Mouse (Mus musculus) CD8-positive naive resting alpha-beta T cell, adult 2 months (primary cell): ENCODE data around the gene Coro1c.
A peak's percentile ranks its signal among the peaks of the same experiment; 100 is the strongest.

Experiments
- DNase-seq, 2 experiments: peaks; one replicate each; pipeline ENCODE4 v3.0.0; 2022; ENCODE audit warnings: low read depth in 2 of 2, low spot score in 2 of 2

Gene Coro1c

DNA sequence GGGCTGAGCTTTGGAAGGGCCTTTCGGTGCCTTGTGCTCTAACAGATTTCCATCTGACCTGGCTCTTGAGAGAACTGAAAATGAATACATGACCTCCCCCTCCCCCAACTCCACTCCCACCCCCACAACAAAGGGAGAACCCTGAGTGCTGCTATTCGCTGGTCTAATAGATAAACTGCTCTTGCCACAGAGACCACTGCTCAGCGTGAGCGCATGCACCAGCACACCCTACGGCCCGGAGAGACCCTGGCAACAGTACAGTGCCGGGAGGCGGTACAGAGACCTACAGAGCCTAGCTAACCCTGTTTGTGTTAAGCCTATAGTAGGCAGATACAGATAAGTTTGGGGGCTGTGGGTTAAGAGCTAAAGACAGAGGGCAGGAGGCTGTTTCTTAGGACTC is 22.9 kb downstream of the Coro1c start:
- DNase-seq, result no peak

DNA sequence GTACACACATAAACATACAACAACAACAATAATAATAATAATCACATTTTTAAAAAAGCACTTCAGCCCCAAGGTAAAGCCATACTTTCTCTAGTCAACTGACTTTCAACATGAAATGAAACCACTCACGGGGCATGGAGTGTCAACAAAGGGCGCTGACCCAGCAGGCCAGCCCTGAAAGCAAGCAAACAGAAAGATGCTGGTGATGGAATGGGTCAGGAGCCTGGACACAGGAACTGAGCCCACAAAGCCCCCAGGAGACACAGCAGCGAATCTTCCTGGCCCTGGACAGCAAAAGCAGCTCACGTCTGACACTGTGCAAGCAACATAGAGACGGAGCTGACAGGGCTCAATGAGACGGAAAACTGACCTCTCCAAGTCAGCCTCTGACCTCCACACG is 23.8 kb downstream of the Coro1c start:
- DNase-seq, result no peak

DNA sequence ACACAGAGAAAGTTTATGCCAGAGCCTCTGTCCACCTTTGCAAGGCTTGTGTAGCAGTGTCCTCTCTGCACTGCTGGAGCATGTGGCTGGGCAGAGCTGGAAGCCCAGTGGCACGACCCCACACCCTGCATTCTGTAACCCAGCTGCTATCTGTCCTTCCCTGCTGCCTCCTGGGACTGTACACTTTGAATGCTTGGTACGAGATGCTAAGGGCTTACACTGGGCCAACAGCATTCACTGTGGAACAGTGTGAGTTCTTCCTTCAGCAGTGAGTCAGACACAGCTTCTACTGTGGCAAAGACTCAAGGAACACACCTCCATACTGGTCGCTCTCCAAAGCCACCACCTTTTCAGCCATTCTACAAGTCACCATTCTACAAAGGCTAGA is 25.2 kb downstream of the Coro1c start:
- DNase-seq, result no peak

DNA sequence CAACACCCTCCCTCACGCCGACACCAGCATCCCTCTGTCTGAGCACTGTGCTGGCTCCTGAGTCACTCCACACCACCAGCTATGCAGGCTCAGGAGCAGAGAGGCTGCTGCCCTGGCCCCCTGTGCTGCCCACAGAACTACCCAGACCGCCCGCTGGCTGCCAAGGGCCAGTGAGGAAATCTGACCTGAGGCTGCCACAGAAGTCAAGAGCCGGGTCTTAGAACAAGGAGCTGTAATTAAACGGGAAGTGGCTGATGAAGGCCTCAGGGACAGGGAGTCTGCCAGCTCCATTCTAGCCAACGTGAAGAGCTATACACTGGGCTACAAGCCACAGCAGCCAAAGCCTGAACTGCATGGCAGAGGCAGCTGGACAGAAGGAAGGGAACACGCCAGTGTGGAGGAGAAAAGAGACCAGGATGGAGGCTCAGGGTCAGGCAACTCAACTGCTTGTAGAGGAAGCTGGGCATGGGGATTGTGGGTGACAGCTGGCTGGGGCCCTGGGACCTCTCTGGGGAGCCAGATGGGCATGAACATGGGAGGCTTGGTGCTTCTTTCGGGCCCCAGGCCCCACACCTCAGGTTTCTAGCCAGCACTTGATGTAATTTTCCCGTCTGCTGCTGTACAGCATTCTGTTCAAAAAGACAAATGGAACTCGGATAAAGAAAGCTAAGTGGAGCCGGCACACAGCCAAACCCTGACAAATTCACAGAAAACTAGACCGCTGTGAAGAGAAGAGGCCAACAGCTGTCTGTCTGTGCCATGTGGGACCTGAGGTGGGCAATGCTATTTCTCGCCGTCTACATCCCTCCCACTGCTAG is 25.8 kb downstream of the Coro1c start:
- DNase-seq, result no peak

DNA sequence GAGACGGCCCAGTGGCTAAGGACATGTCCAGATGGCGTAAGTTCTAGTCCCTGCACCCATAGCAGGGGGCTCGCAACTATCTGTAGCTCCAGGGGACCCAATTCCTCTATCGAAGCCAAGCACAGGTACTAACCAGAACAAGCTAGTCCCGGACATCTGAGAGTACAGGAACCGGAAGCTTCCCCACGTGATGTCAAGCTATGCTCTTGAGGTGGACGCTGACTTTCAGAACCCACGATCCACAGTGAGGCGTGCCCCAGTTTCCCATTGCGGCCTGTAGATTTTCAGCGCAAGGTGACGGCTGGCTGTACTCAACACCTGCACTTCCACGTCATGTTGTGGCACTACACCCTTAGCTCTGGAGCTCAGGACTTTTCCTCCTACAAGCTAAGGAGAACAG is 27.4 kb downstream of the Coro1c start:
- no peak for DNase-seq

DNA sequence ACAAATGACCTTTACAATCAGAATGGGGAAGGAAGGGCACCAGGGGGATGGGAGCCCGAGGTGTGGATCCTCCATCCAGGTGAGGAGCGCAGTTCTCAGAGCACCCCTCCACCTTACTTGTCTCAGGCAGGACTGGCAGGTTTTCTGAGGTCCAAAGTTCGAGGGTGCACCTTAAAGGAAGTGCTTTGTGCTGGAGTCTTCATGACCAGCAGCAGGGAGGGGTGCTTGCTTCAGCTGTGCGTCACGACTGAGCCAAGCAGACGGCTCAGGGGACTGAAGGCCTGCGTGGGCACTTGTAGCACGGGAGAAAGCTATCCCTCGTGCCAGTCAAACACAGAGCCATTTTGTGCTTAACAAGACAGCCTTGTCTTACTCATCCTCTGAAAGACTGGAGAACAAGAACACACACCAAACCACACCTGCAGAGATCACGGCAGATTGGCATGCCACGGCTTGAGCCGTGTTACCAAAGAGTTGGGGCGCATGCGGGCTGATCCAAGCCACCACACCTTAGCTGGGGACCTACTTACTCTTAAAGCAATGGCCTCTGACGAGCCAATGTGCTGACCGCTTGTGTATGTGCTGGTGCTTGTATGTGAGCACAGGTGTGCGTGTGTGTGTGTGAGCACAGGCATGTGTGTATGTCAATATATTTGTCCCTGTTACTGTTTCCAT is 29.5 kb downstream of the Coro1c start:
- no peak for DNase-seq

DNA sequence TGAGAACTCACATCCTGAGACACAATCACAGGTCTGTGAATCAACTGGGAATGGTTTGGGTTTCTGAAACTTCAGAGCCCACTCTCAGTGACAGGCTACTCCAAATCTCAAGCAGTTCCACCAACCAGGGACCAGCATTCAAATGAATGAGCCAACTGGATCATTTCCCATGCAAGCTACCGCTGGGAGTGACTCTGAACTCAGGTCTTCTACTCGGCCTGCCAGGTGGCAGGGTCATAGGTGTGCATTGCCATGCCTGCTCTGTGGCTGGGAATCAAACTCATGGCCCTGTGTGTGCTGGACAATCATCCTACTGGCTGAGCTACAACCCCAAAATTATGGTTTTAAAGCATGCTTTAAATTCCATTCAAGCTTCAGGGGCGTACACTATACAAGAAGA is 31.0 kb downstream of the Coro1c start:
- no peak for DNase-seq

DNA sequence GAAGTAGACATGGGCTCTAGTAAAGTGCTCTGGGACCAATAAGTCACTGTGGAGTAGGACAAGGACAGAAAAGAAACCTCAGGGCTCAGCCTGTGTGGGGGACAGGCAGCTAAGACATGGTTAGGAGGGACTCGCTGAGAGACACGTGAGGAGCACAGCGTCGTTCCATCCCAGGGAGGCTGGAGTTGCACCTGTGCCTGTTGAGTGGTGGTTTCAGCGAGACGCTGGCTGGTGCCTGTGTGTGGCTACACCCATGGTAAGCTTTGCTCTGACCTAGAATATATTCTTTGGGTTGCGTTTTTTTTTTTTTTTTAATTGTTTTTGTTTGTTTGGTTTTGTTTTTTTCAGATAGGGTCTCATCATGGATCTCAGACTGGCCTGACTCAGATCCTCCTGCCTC is 32.4 kb downstream of the Coro1c start:
- DNase-seq, result no peak

DNA sequence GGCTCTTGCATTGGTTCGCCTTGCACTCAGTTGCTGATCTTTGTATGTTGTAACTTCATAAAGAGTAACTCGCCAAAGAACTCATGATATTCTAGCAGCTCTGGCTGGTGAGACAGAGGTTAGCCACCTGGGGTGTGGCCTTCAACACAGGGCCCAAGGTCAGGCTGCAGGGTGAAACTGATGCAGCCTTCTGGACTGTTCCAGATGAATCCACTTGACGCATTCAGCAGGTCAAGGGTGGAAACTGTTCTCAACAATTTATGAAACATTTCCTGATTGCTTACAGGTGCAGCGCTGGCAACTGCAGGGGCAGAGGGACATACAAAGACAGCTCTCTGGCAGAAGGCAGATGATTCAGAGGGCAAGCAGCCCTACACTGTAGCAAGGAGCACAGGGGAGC is 32.9 kb downstream of the Coro1c start:
- no peak for DNase-seq

DNA sequence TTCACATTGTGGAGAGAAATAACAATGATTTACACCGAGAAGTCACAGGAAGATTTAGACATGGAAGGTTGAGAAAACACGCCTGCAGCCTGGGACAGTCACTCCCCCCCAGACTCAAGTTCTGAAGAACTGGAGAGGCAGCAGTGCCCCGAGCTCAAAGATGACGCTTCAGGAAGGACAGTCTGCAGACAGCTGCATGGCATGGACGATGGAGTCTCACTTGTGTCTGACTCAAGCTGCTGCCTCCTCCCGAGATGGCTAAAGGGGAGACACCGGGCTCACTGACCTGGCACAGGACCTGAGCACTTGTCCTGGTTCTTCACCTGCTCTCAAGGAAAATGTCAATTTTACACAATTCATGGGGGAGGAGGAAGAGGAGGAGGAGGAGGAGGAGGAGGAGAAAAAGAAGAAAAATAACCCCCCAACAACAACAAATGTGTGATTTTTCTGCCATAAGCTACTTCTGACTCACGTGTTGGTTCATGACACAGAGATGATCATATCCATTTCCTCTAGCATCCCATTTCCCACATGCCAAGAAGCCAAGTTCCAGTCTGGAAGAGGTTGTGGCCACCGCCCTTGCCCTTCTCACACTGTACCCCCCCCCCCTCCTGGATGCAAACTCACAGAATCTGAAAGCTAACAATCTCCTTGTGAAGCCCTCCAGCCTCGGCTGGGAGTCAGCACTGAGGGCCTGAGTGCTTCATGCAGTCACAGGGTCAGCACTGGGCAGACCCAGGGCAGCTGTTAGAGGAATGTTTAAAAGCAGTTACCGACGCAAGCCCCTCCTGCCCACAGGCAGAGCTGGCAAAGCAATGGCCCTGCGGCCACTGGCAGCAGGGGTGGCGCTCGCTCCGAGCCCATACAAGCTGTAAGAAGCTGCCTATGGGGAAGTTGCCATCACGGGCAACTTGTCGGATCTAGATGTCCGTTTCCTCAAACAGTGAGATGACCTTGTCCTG is 34.2 kb downstream of the Coro1c start:
- DNase-seq, result no peak

DNA sequence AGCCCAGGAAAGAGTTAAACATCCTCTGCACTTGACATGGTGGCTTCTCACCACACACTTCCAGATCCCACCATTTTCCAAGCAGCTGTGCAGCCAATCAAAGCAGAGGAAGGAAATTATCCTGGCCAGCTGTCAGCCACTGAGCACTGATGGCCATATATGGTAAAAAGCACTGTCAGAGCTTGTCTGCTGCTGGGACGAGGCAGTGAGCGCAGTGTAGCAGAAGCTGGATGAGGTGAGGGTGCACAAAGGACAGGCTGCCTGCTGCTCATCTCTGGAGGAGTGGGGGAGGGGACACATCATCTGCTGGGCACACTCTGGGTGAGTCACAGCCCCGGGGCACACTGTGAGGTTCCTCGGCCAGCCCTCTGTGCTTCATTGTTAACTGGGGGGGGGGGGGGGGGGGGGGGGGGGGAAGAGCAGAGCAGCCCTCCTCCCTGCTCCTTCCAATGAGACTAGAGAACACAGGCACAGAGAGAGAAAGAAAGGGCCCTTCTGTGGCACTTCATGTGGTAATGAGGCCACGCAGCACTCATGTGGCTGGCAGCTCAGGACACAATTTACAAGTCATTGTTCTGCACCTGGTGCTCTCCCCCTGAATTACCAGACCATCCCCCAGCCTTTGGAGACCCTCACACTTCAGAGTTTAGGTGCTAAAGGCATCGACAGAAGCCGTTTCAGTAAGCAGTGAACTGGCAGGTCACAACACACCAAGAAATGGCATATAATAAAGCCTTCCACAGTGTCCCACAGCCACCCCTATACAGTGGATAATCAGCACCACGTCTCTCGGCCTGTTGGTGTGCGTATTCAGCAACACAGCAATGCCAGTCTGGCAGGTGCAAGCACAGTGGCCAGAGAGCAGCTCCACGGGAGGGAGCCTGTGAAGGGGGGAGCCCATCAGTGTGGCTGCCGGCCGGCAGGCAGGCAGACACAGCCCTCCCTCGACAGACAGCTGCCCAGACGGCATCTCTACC is 35.3 kb downstream of the Coro1c start:
- peak in 1 of 2 experiments; percentile 12 for DNase-seq

DNA sequence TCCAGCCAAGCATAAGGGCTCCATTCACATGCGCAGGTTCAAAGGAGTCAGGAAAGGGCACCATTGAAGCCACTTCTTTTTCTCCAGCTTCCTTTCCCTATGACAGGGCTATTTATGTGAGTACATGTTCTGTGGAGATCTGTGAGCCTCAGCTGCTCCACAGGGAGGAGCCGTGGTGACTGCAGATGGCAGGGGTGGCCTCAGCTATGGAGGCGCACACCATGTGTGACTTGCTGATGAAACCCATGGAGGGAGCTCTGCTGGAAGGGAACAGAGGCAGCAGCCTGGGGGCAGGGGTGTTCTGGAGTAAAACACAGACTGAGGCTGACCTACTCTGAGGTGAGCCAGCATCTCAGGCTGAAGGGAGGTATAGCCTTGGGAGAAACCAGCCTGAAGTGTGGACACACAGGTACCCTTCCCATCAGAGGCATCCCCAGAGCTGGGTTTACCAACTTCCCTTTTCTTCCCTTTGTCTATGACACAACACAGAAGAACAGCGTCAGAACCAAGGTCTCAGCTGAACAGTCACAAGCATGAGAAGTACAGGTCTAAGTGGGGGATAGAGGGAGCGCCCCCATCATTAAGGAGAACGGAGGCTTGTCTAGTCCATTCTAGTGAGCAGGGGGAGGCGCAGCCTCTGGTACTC is 36.5 kb downstream of the Coro1c start:
- no peak for DNase-seq

DNA sequence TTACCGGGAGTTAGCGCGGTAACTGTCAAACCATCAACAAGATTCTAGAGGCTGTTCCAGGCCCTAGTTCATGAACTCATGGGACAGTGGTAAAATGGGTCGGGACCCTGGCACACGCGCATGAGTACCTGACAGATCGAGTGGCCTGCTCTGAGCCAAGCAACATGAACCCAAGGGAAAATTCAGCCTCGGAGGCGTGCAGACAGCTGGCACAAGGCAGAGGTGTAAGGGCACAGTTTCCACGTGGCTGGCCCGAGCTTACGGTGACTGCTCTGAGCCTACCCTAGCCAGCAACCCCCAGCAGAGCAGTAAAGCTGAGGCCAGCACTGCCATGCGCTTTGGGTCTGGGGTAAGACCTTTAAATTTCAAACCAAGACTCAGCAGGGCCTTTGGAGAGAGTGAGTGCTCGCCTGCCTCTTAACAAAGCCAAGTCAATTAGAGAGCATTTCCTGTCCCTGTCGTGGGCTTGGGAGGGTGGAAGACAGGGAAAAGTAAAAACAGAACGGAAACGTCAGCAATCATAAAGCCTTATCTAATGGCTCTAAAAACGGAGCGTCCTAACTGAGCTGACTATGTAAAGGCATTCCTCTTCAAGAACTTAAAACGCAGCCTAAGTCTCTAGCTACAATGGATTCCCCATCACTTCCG is 38.0 kb downstream of the Coro1c start:
- DNase-seq, result no peak

DNA sequence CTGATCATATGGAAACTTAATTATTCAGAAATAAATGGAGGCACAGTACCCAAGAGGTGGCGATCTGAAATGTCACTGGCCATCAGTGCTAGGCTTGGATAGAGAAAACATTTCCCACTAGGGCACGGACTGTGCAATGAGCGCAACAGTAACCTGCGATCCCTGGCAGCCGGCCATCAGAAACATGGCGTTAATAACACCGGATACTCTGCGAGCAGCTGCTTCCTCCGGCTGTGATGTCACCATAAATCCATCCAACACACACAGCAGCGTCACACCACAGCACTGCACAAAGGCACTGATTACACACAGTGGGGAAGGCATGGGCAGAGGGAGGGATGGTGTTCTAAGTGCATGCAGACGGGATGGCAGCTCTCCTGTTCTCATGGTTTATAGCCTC is 39.4 kb downstream of the Coro1c start:
- no peak for DNase-seq

DNA sequence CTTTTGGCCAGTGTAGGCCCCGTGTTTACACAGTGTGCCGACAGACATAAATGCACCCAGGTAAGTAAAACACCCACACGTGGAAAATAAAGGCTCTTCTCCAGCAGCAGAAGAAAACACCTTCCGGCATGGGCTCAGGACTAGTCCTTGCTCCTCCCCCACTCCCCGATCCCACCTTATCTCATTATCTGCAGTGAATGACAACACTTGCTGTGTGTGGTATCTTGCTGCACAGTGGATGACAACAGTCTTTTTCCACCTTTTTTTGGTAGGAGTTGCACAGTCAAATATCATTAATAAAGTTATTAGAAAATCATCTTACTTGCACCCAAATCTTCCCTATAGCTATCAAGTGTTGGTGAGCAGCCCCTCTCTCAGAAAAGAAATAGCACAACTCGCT is 43.6 kb downstream of the Coro1c start:
- DNase-seq, result no peak

DNA sequence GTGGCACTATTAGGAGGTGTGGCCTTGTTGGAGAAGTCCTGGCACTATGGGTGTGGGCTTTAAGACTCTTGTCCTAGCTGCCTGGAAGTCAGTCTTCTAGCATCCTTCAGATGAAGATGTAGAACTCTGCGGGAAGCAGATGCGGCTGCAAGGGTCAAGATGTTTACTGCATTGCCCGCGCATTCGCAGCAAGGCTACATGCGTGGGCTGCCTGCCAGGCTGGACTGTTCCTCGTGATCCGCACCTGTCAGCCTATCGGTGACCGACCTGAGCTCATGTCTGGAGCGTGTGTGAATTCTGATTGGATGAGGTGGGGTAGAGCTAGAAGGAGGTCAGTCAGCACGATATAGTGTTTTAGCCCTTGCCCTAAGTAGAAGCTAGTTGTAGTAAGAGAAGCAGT is 44.6 kb downstream of the Coro1c start:
- no peak for DNase-seq

DNA sequence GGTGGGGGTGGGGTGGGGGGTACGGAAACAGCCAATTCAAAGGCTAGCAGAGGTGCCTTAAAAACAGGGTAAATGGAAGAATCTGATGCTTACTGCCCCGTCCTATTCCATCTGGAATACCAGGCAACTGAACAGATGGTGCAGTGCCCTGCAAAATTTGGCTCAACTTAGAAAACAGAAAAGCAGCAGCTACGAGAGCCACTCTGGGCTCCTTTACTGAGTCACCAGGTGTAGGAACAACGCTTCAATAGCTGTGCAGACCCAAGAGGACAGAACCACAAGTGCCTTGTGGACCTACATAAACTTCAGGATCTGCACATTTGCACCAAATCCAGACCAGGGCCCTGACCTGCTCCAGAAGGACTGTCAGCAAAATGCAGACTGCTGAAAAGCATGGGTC is 46.1 kb downstream of the Coro1c start:
- no peak for DNase-seq

DNA sequence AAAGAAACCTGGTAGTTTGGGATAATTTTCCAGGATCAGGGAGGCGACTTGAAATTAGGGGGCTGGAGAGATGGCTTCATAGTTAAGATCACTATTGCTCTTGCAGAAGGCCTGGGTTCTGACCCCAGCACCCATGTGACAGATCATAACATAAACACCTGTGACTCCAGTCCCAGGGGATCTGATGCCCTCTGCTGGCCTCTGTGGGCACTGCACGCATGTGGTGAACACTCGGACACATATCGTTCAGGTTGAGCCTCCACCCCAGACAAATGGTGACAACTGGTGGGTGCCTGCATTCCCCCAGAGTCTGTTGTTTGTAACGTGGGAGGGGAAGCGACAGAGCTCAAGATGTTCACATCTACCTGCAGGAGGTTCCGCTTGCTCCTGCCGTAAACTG is 47.3 kb downstream of the Coro1c start:
- peak in 1 of 2 experiments; percentile 18 for DNase-seq

DNA sequence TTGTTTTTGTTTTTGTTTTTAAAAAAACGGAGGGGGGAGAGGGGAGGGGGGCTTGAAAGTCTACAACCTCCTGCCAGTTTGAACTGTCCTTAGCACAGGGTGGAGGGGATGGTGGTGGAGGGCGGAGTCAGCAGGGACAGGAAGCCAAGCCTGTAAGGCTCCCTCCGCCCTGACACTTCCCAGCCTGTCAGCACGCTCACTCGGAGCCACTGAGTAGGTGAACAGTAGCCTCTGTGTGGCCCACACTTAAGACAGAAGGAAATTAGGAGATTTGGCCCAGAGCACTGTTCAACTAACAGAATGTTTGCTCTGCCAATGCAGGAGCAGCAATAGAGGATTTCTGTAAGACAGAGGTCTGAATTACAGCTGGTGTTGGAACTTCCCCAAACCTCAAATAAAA is 49.6 kb downstream of the Coro1c start:
- DNase-seq, result no peak

DNA sequence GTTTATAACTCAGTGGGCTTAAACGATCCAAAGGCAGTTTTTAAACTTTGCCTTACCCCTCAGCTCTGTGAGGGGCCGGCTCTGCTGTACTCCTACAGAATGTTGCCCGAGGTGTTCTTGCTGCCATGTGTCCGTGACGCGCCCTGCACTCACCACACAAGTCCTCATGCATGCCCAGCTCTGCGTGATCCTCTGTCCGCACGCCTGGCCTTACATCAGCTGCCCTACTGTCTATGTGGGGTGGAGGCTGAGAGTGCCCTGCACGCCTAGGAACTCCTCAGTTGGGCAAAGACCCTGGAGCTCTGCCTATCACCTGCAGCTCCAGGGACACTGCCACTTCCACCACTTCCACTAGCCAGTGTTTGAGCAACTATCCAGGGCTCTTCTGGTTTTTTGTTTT is 50.0 kb downstream of the Coro1c start:
- DNase-seq, result no peak
